Mouse (Mus musculus): ENCODE results near the gene Lepr. TPM values are rescaled to one million over a fixed set of nuclear protein-coding genes. Genes with fewer than 3 reads are reported as not detected.

The Lepr gene
- polyA plus RNA-seq, 1 experiment from 2014 or later, result 1.3 TPM

- 66% methylated on average over 4 of the region's 4 CpGs for WGBS
- Histone ChIP-seq H3K4me1 (replicated peaks) (no peaks in the 10 kb centered on the region), H3K9ac (no peak overlapping the region), H3K9me3 (replicated peaks) (0 out of 2 replicates have a peak, but pooled peaks cover 5% of the 10 kb centered on the region), H3K36me3 (no peaks in the 10 kb centered on the region), H3K27ac (ENCODE audit: poor library complexity, severe bottlenecking) (no peak overlapping the region), H3K27me3 (replicated peaks) (no peaks in the 10 kb centered on the region), H3K4me3 (no peak overlapping the region), H3K4me2 (no peak overlapping the region)
- no peak for ATAC-seq (ENCODE audit: insufficient number of reproducible peaks, low FRiP score)
These were observed 24.3 kb upstream of the Lepr start for GRCm38 (mm10) chr4:101692892-101693291.

- H3K36me3 ChIP-seq, result no peaks in the 10 kb centered on the region
- H3K4me1 ChIP-seq (replicated peaks), result no peaks in the 10 kb centered on the region
- H3K27me3 ChIP-seq (replicated peaks), result no peaks in the 10 kb centered on the region
- no peak overlapping the region for H3K9ac ChIP-seq
- H3K4me3 ChIP-seq, result no peak overlapping the region
- H3K9me3 ChIP-seq (replicated peaks), result 0 out of 2 replicates have a peak, but pooled peaks cover 5% of the 10 kb centered on the region
- no peak for ATAC-seq (ENCODE audit: insufficient number of reproducible peaks, low FRiP score)
- 70% methylated on average over 6 of the region's 6 CpGs for WGBS
- H3K4me2 ChIP-seq, result no peak overlapping the region
- no peak overlapping the region for H3K27ac ChIP-seq (ENCODE audit: poor library complexity, severe bottlenecking)
These were observed 22.7 kb upstream of the Lepr start for GRCm38 (mm10) chr4:101694529-101694928.

GRCm38 (mm10) chr4:101697236-101697635 is 20.0 kb upstream of the Lepr start:
- Histone ChIP-seq H3K4me1 (replicated peaks) (no peaks in the 10 kb centered on the region), H3K9ac (no peak overlapping the region), H3K4me2 (no peak overlapping the region), H3K4me3 (no peak overlapping the region), H3K9me3 (replicated peaks) (no peaks in the 10 kb centered on the region), H3K27me3 (replicated peaks) (no peaks in the 10 kb centered on the region), H3K27ac (ENCODE audit: poor library complexity, severe bottlenecking) (no peak overlapping the region), H3K36me3 (no peaks in the 10 kb centered on the region)
- WGBS, result 72% methylated on average over 3 of the region's 3 CpGs
- ATAC-seq (ENCODE audit: insufficient number of reproducible peaks, low FRiP score), result peak; percentile 42; the same call in 1 of the 2 replicates

- ATAC-seq (ENCODE audit: insufficient number of reproducible peaks, low FRiP score), result no peak
- Histone ChIP-seq H3K4me2 (no peak overlapping the region), H3K4me3 (no peak overlapping the region), H3K27ac (ENCODE audit: poor library complexity, severe bottlenecking) (no peak overlapping the region), H3K4me1 (replicated peaks) (no peaks in the 10 kb centered on the region), H3K27me3 (replicated peaks) (no peaks in the 10 kb centered on the region), H3K9me3 (replicated peaks) (no peaks in the 10 kb centered on the region), H3K36me3 (no peaks in the 10 kb centered on the region), H3K9ac (no peak overlapping the region)
- 74% methylated on average over 1 of the region's 1 CpGs for WGBS
These were observed 17.8 kb upstream of the Lepr start for GRCm38 (mm10) chr4:101699423-101699822.

- no peak overlapping the region for H3K4me2 ChIP-seq
These were observed 16.1 kb upstream of the Lepr start for GRCm38 (mm10) chr4:101700892-101701640.

GRCm38 (mm10) chr4:101705325-101705724 is 11.9 kb upstream of the Lepr start:
- no peaks in the 10 kb centered on the region for H3K4me1 ChIP-seq (replicated peaks)
- no peak overlapping the region for H3K4me3 ChIP-seq
- no peak for ATAC-seq (ENCODE audit: insufficient number of reproducible peaks, low FRiP score)
- H3K36me3 ChIP-seq, result no peaks in the 10 kb centered on the region
- no peak overlapping the region for H3K27ac ChIP-seq (ENCODE audit: poor library complexity, severe bottlenecking)
- 82% methylated on average over 9 of the region's 9 CpGs for WGBS
- H3K4me2 ChIP-seq, result no peak overlapping the region
- H3K27me3 ChIP-seq (replicated peaks), result no peaks in the 10 kb centered on the region
- no peaks in the 10 kb centered on the region for H3K9me3 ChIP-seq (replicated peaks)
- H3K9ac ChIP-seq, result no peak overlapping the region

More at GRCm38 (mm10) chr4:101700892-101701640, 16.1 kb upstream of the Lepr start:
- no peak overlapping the region for H3K27ac ChIP-seq (ENCODE audit: poor library complexity, severe bottlenecking)
- H3K9ac ChIP-seq, result no peak overlapping the region
- no peak for ATAC-seq (ENCODE audit: insufficient number of reproducible peaks, low FRiP score)
- WGBS, result 80% methylated on average over 14 of the region's 14 CpGs
- no peaks in the 10 kb centered on the region for H3K27me3 ChIP-seq (replicated peaks)
- H3K4me3 ChIP-seq, result no peak overlapping the region
- no peaks in the 10 kb centered on the region for H3K4me1 ChIP-seq (replicated peaks)
- no peaks in the 10 kb centered on the region for H3K36me3 ChIP-seq
- no peaks in the 10 kb centered on the region for H3K9me3 ChIP-seq (replicated peaks)

GRCm38 (mm10) chr4:101707234-101707633 is 10.0 kb upstream of the Lepr start:
- Histone ChIP-seq H3K9me3 (replicated peaks) (no peaks in the 10 kb centered on the region), H3K4me1 (replicated peaks) (no peaks in the 10 kb centered on the region), H3K9ac (no peak overlapping the region), H3K36me3 (no peaks in the 10 kb centered on the region), H3K27ac (ENCODE audit: poor library complexity, severe bottlenecking) (no peak overlapping the region), H3K27me3 (replicated peaks) (no peaks in the 10 kb centered on the region), H3K4me2 (no peak overlapping the region), H3K4me3 (no peak overlapping the region)
- ATAC-seq (ENCODE audit: insufficient number of reproducible peaks, low FRiP score), result no peak
- WGBS, result 68% methylated on average over 2 of the region's 2 CpGs

GRCm38 (mm10) chr4:101707953-101708352 is 9.3 kb upstream of the Lepr start:
- Histone ChIP-seq H3K36me3 (no peaks in the 10 kb centered on the region), H3K4me2 (no peak overlapping the region), H3K27ac (ENCODE audit: poor library complexity, severe bottlenecking) (no peak overlapping the region), H3K9ac (no peak overlapping the region), H3K4me1 (replicated peaks) (no peaks in the 10 kb centered on the region), H3K4me3 (no peak overlapping the region), H3K27me3 (replicated peaks) (no peaks in the 10 kb centered on the region), H3K9me3 (replicated peaks) (no peaks in the 10 kb centered on the region)
- WGBS, result 84% methylated on average over 3 of the region's 3 CpGs
- no peak for ATAC-seq (ENCODE audit: insufficient number of reproducible peaks, low FRiP score)

GRCm38 (mm10) chr4:101710361-101710760 is 6.8 kb upstream of the Lepr start:
- H3K4me3 ChIP-seq, result no peak overlapping the region
- H3K9ac ChIP-seq, result no peak overlapping the region
- H3K4me1 ChIP-seq (replicated peaks), result no peaks in the 10 kb centered on the region
- no peak for ATAC-seq (ENCODE audit: insufficient number of reproducible peaks, low FRiP score)
- WGBS, result 59% methylated on average over 4 of the region's 4 CpGs
- no peaks in the 10 kb centered on the region; the same call in 1 of the 2 replicates for H3K27me3 ChIP-seq (replicated peaks)
- H3K36me3 ChIP-seq, result no peaks in the 10 kb centered on the region
- H3K9me3 ChIP-seq (replicated peaks), result no peaks in the 10 kb centered on the region
- H3K27ac ChIP-seq (ENCODE audit: poor library complexity, severe bottlenecking), result no peak overlapping the region
- H3K4me2 ChIP-seq, result no peak overlapping the region

GRCm38 (mm10) chr4:101711100-101711499 is 6.1 kb upstream of the Lepr start:
- no peak overlapping the region for H3K9ac ChIP-seq
- no peak for ATAC-seq (ENCODE audit: insufficient number of reproducible peaks, low FRiP score)
- no peak overlapping the region for H3K4me2 ChIP-seq
- no peaks in the 10 kb centered on the region for H3K9me3 ChIP-seq (replicated peaks)
- no peaks in the 10 kb centered on the region; the same call in 1 of the 2 replicates for H3K27me3 ChIP-seq (replicated peaks)
- no peak overlapping the region for H3K4me3 ChIP-seq
- WGBS, result 75% methylated on average over 4 of the region's 4 CpGs
- H3K36me3 ChIP-seq, result no peaks in the 10 kb centered on the region
- H3K4me1 ChIP-seq (replicated peaks), result no peaks in the 10 kb centered on the region
- no peak overlapping the region for H3K27ac ChIP-seq (ENCODE audit: poor library complexity, severe bottlenecking)

- Histone ChIP-seq H3K9ac (no peak overlapping the region), H3K4me3 (no peak overlapping the region), H3K4me2 (no peak overlapping the region), H3K9me3 (replicated peaks) (no peaks in the 10 kb centered on the region), H3K36me3 (no peaks in the 10 kb centered on the region), H3K4me1 (replicated peaks) (peaks cover 6% of the 10 kb centered on the region; the same call in 1 of the 2 replicates), H3K27ac (ENCODE audit: poor library complexity, severe bottlenecking) (no peak overlapping the region), H3K27me3 (replicated peaks) (peaks cover 10% of the 10 kb centered on the region)
- WGBS, result 24% methylated on average over 1 of the region's 1 CpGs
- no peak for ATAC-seq (ENCODE audit: insufficient number of reproducible peaks, low FRiP score)
These were observed 4.6 kb upstream of the Lepr start for GRCm38 (mm10) chr4:101712563-101712962.

GRCm38 (mm10) chr4:101715302-101715701 is 1.9 kb upstream of the Lepr start:
- H3K27ac ChIP-seq (ENCODE audit: poor library complexity, severe bottlenecking), result no peak overlapping the region
- no peak overlapping the region for H3K9ac ChIP-seq
- no peak overlapping the region for H3K4me3 ChIP-seq
- peaks cover 10% of the 10 kb centered on the region for H3K27me3 ChIP-seq (replicated peaks)
- no peak overlapping the region for H3K4me2 ChIP-seq
- 89% methylated on average over 8 of the region's 8 CpGs for WGBS
- H3K36me3 ChIP-seq, result no peaks in the 10 kb centered on the region
- ATAC-seq (ENCODE audit: insufficient number of reproducible peaks, low FRiP score), result no peak
- H3K9me3 ChIP-seq (replicated peaks), result no peaks in the 10 kb centered on the region
- peaks cover 6% of the 10 kb centered on the region; the same call in 1 of the 2 replicates for H3K4me1 ChIP-seq (replicated peaks)
